Mouse (Mus musculus) heart, adult 10 weeks (tissue): ENCODE data around the gene Pm20d1. TPM values are rescaled to one million over a fixed set of nuclear protein-coding genes. Genes with fewer than 3 reads are reported as not detected.

ENCODE experiments used
- polyA plus RNA-seq: library from polyadenylated mRNA; stranded (reverse); fragments of 350-450 nt; fragmentation: Illumina TruSeq; extraction: RNeasy Lipid Tissue Mini Kit (QIAGEN cat#74804); gene quantifications from one replicate; pipeline ENCODE4 v1.2.3, GENCODE M21; 2014; ENCODE audit warnings: low read depth, low replicate concordance

The Pm20d1 gene
- polyA plus RNA-seq, result 6.0 TPM

GRCm38 (mm10) chr1:131797202-131797909 lies at the start of gene Pm20d1:
Gene Pm20d1 (plus strand): TSS chr1:131797381.

GRCm38 (mm10) chr1:131827207-131827786 lies 30.1 kb downstream of the Pm20d1 start, which contains the start of gene Slc41a1:
Gene Slc41a1 (plus strand): TSS chr1:131827493.

GRCm38 (mm10) chr1:131867093-131867945 lies 70.1 kb downstream of the Pm20d1 start, which contains the start of gene Rab29:
Gene Rab29 (plus strand): TSS chr1:131867224.

Other genes with a start within 250 kb of the Pm20d1 start
- not detected for gene Avpr1b, start 198.1 kb upstream of the Pm20d1 start, polyA plus RNA-seq
- not detected for gene Ctse, start 159.1 kb upstream of the Pm20d1 start, polyA plus RNA-seq
- 5.7 TPM for gene Rab7b, start 108.7 kb upstream of the Pm20d1 start, polyA plus RNA-seq
- gene Slc26a9, start 53.4 kb upstream of the Pm20d1 start, polyA plus RNA-seq, result not detected
- gene Slc41a1, start 30.1 kb downstream of the Pm20d1 start, polyA plus RNA-seq, result 45.6 TPM
- gene Rab29, start 69.8 kb downstream of the Pm20d1 start, polyA plus RNA-seq, result 13.3 TPM
- 23.5 TPM for gene Nucks1, start 113.2 kb downstream of the Pm20d1 start, polyA plus RNA-seq
- 4.4 TPM for gene Slc45a3, start 165.6 kb downstream of the Pm20d1 start, polyA plus RNA-seq
- gene Elk4, start 210.2 kb downstream of the Pm20d1 start, polyA plus RNA-seq, result 27.5 TPM